Mouse (Mus musculus) heart, adult 2 months (tissue): ENCODE data around the gene 1700018B08Rik.

ENCODE experiments used
- CTCF ChIP-seq: fragments of 200-600 bp; IDR thresholded peaks from 2 replicates; pipeline ENCODE4 v1.8.1; 2022; ENCODE audit warnings: antibody characterized with exemption, mild to moderate bottlenecking, moderate library complexity
- EP300 ChIP-seq: fragments of 200-500 bp; IDR thresholded peaks from 2 replicates; pipeline ENCODE4 v1.6.1; 2011; ENCODE audit warnings: low read depth, low read length, control low read depth; ENCODE audit not compliant: insufficient read depth
- POLR2A ChIP-seq: fragments of 200-500 bp; IDR thresholded peaks from 2 replicates; pipeline ENCODE4 v1.6.1; 2011; ENCODE audit warnings: mild to moderate bottlenecking, low read depth, low read length, control low read depth; ENCODE audit not compliant: insufficient read depth

- TF ChIP-seq EP300 (no peak), CTCF (no peak), POLR2A (no peak)
Observed at GRCm38 (mm10) chr8:121593293-121593692, 49.2 kb upstream of the 1700018B08Rik start.
